Mouse (Mus musculus) kidney, postnatal 0 days (tissue): ENCODE data around the gene Iqschfp. TPM values are rescaled to one million over a fixed set of nuclear protein-coding genes. Genes with fewer than 3 reads are reported as not detected.

Experiments used
- ATAC-seq: fragments of 200-750 bp; cut with Nextera tagmentation; replicated peaks from 2 replicates; pipeline ENCODE4 v1.8.0; 2017; ENCODE audit warnings: low read depth, moderate number of reproducible peaks, moderate TSS enrichment, moderate library complexity; ENCODE audit not compliant: low FRiP score
- DNase-seq: peaks from one replicate; pipeline ENCODE4 v3.0.0-alpha.2; 2016; ENCODE audit warnings: low spot score
- H3K27ac ChIP-seq: fragments of 300-500 bp; sonication (generic); 2 replicates; pipeline ENCODE4 v1.5.1; 2014; ENCODE audit warnings: mild to moderate bottlenecking
- H3K27me3 ChIP-seq: fragments of 300-500 bp; sonication (generic); 2 replicates; pipeline ENCODE4 v1.6.1; 2014; ENCODE audit warnings: low read length, mixed read lengths; ENCODE audit not compliant: insufficient read depth
- H3K36me3 ChIP-seq: fragments of 300-500 bp; sonication (generic); 2 replicates; pipeline ENCODE4 v1.6.1; 2014; ENCODE audit warnings: low read length, mixed read lengths; ENCODE audit not compliant: insufficient read depth
- H3K4me1 ChIP-seq: fragments of 300-500 bp; sonication (generic); replicated peaks from 2 replicates; pipeline ENCODE4 v1.6.1; 2014; ENCODE audit warnings: antibody characterized with exemption, low read length, mixed read lengths; ENCODE audit not compliant: insufficient read depth
- H3K4me2 ChIP-seq: fragments of 300-500 bp; sonication (generic); 2 replicates; pipeline ENCODE4 v1.6.1; 2014; ENCODE audit warnings: mild to moderate bottlenecking, low read length, moderate library complexity, mixed read lengths
- H3K4me3 ChIP-seq: fragments of 300-500 bp; sonication (generic); replicated peaks from 2 replicates; pipeline ENCODE4 v1.5.1; 2014; ENCODE audit warnings: low read depth, low read length
- H3K9ac ChIP-seq: fragments of 300-500 bp; sonication (generic); 2 replicates; pipeline ENCODE4 v1.6.1; 2014; ENCODE audit warnings: low read depth, low read length
- H3K9me3 ChIP-seq: fragments of 300-500 bp; sonication (generic); replicated peaks from 2 replicates; pipeline ENCODE4 v1.6.1; 2016; ENCODE audit warnings: low read length, inconsistent platforms, mixed read lengths
- CTCF ChIP-seq: IDR thresholded peaks from 2 replicates; pipeline ENCODE4 v1.5.1; 2016; ENCODE audit warnings: antibody characterized with exemption, low read depth, mild to moderate bottlenecking, moderate library complexity
- WGBS: fragments of 180-500 bp; shearing (Covaris S2); extraction: QIAGEN DNeasy Blood & Tissue Kit; methylation state at CpG from one replicate; pipeline ENCODE4 v1.1.7; 2014; 5-methylcytosine and 5-hydroxymethylcytosine counted together
- polyA plus RNA-seq: library from polyadenylated mRNA; unstranded; fragments of >200 nt; fragmentation: Nextera tagmentation; extraction: Ambion mirVana; gene quantifications from 2 replicates; pipeline ENCODE4 v1.2.1, GENCODE M21; 2015

The Iqschfp gene
- polyA plus RNA-seq, 1 experiment from 2014 or later = 0.05 TPM

DNA sequence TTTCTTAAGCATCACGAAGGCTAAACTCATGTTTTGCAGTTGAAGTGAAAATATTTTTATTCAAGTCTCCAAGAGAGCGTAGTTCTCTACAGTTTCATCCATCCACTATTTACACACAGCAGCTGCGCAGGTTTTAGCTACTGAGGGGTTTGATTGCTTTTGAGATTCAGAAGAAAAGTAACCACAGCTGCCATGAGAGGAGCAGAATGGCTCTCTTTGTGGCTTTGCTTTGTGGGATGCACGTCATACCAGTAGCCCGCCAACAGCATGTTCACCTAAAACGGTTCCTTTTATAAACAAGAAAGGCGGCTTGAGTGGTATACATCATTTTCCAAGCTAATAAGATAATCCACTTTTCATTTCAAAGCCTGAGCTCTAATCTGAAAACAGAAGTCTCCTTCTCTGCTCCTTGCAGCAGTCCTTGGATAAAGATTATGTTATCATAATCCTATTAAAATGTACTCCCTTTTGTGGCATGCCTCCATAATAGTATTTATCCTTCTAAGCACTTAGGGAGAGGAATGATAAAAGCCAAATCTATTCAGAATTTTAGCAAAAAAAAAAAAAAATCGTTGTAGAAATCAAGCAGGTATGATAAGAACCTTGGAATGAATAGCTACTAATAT is 26.7 kb downstream of the Iqschfp start:
- Histone ChIP-seq H3K9me3 (no peaks in the 10 kb centered on the region), H3K36me3 (no peaks in the 10 kb centered on the region), H3K27ac (no peak overlapping the region), H3K4me3 (no peak overlapping the region), H3K4me2 (no peak overlapping the region), H3K9ac (no peak overlapping the region), H3K27me3 (no peaks in the 10 kb centered on the region), H3K4me1 (no peaks in the 10 kb centered on the region)
- no peak for DNase-seq
- TF ChIP-seq CTCF = no peak
- WGBS = 74% methylated on average over 8 of the region's 8 CpGs
- ATAC-seq = no peak

DNA sequence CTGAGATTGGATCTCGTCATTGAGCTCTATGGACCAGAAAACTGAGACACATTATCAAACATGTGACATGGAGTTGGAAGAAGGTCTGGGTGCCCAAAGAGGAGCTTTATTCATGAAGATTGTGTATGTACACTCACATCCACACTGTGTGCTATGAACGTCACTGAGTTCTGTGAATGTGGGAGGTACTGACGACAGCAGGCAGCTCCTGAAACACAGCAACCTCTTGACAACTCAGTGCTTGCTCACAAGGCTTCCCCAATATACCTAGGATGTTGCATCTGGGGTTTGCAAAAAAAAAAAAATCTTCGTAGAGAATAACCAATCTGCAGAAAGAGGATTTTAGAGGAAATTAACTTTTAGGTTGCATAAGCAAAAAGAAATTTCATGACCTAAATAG is 31.1 kb downstream of the Iqschfp start:
- no peak for DNase-seq
- Histone ChIP-seq H3K4me2 (no peak overlapping the region), H3K36me3 (no peaks in the 10 kb centered on the region), H3K4me3 (no peak overlapping the region), H3K9ac (no peak overlapping the region), H3K9me3 (no peaks in the 10 kb centered on the region), H3K27ac (no peak overlapping the region), H3K4me1 (no peaks in the 10 kb centered on the region), H3K27me3 (no peaks in the 10 kb centered on the region)
- no peak for TF ChIP-seq CTCF
- 86% methylated on average over 4 of the region's 4 CpGs for WGBS
- no peak for ATAC-seq

DNA sequence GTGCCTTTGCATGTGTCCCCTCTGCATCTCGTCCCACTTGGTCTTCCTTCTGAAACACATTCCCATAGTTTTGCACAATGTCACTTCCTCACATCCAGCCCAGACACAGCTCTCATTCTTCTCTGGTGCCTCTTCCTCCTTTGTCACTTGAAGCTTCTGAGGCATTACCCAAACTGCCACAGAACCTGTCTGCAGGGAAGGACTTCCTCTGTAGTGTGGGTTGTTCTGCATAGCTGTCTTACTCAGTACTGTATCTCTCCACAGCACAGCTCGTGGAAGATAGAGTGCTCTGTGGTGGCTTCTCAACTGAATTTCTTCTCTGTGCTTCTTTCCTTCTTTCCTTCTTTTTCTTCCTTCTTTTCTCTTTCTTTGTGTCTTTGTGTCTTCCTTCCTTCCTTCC is 33.4 kb downstream of the Iqschfp start:
- no peak for ATAC-seq
- no peak for TF ChIP-seq CTCF
- 74% methylated on average over 2 of the region's 2 CpGs for WGBS

DNA sequence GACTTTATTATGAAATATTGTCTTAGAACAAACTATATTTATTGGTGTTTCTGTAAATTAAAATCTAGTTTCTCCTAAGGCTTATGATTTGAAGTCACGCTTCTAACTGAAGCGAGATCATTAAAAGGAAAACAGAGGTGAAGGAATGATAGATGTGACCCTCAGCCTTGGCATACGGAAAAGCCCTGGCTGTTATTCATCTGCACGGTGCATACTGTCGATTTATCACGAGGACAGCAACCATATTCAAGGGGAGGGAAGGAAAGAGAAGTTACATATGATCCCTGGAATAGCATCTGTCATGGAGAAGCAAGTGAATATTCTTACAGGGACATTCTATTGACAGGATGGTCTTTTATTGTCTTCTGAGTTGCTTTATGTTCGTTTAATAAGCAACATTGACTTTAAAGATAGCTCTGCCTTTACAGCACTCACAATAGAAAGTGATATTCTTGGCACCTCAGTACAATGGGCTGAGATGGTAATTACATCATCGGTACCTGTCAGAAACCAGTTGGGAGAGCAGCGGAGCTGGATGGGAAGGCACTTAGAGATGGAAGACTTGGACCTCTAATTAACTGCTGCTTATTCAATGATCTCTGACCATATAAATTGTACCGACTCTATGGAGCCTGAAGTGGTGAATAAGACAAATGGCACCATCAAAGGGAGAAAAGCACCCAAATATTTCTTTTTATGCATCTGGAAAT is 38.5 kb downstream of the Iqschfp start:
- no peaks in the 10 kb centered on the region for H3K27me3 ChIP-seq
- no peaks in the 10 kb centered on the region for H3K9me3 ChIP-seq
- no peaks in the 10 kb centered on the region for H3K4me1 ChIP-seq
- H3K9ac ChIP-seq = no peak overlapping the region
- H3K27ac ChIP-seq = no peak overlapping the region
- no peaks in the 10 kb centered on the region for H3K36me3 ChIP-seq
- DNase-seq = no peak
- 66% methylated on average over 10 of the region's 10 CpGs for WGBS
- TF ChIP-seq CTCF = no peak
- ATAC-seq = no peak
- no peak overlapping the region for H3K4me3 ChIP-seq
- H3K4me2 ChIP-seq = no peak overlapping the region

More for the DNA sequence above, 33.4 kb downstream of the Iqschfp start:
- Histone ChIP-seq H3K27ac (no peak overlapping the region), H3K36me3 (no peaks in the 10 kb centered on the region), H3K4me3 (no peak overlapping the region), H3K4me2 (no peak overlapping the region), H3K9me3 (no peaks in the 10 kb centered on the region), H3K27me3 (no peaks in the 10 kb centered on the region), H3K9ac (no peak overlapping the region), H3K4me1 (no peaks in the 10 kb centered on the region)
- no peak for DNase-seq

DNA sequence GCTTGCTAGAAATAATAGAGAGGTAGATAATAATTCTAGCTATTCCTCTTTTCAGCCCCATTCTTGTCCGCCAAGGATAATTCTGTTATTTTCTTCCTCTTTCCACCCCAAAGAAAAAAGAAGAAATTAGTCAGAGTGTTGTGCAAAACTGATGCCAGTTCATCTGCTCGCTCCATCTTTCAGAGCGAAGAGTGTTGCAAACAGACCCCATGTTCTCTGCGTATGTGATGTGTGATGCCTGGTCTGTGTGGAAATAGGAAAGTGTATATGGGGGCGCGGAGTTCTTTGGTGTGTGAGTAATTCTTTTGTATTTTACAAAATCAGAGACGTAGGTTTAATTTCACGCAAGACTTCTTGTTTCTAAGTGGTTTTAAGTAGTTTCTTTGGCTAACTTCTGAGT is 39.1 kb downstream of the Iqschfp start:
- no peaks in the 10 kb centered on the region for H3K27me3 ChIP-seq
- no peaks in the 10 kb centered on the region for H3K36me3 ChIP-seq
- no peaks in the 10 kb centered on the region for H3K9me3 ChIP-seq
- ATAC-seq (no peak), DNase-seq (no peak)
- H3K27ac ChIP-seq = no peak overlapping the region
- no peak overlapping the region for H3K9ac ChIP-seq
- no peak overlapping the region for H3K4me2 ChIP-seq
- TF ChIP-seq CTCF = no peak
- 91% methylated on average over 8 of the region's 8 CpGs for WGBS
- no peak overlapping the region for H3K4me3 ChIP-seq
- H3K4me1 ChIP-seq = no peaks in the 10 kb centered on the region

DNA sequence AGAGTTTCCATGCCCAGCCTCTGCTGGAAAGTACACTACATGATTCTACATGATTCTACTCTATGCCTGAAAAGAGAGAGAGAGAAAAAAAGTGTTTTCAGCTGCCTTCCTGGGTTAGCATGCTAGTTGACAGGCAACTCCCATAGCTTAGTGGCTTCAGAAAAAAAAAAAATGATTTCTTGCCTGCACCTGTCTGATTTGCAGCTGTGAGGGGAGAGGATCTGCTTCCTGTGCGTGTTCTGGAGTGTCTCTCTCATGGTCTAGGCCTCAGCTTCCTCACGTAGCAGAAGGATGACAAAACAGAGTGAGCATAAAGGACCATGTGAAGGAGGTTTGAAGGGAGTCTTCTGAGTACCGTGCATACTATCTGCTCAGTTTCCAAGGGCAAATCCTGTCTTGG is 39.9 kb downstream of the Iqschfp start:
- Histone ChIP-seq H3K27me3 (no peaks in the 10 kb centered on the region), H3K9me3 (no peaks in the 10 kb centered on the region), H3K4me2 (no peak overlapping the region), H3K9ac (no peak overlapping the region), H3K27ac (no peak overlapping the region), H3K4me1 (no peaks in the 10 kb centered on the region), H3K4me3 (no peak overlapping the region), H3K36me3 (no peaks in the 10 kb centered on the region)
- WGBS = 67% methylated on average over 3 of the region's 3 CpGs
- ATAC-seq (no peak), DNase-seq (no peak)
- no peak for TF ChIP-seq CTCF
